Mouse (Mus musculus) embryo, embryonic 10.5 days (tissue): Measurements from ENCODE around the gene Tkfc.
A peak's percentile ranks its signal among the peaks of the same experiment; 100 is the strongest.
"Not testable (repeated sequence)": the region's sequence is repeated elsewhere in the genome, so short reads cannot be mapped to it uniquely, and the experiment has no call there.

Source experiments
- DNase-seq: peaks from one replicate; pipeline ENCODE4 v3.0.0-alpha.2; 2015; ENCODE audit warnings: low spot score

The Tkfc gene

GRCm38 (mm10) chr19:10587231-10587630, 18.2 kb downstream of the Tkfc start:
- no peak for DNase-seq

- no peak for DNase-seq
Observed at GRCm38 (mm10) chr19:10585112-10585511, 20.3 kb downstream of the Tkfc start.

GRCm38 (mm10) chr19:10583550-10584146, 21.8 kb downstream of the Tkfc start:
- no peak for DNase-seq

GRCm38 (mm10) chr19:10581984-10582383, 23.5 kb downstream of the Tkfc start:
- no peak for DNase-seq

GRCm38 (mm10) chr19:10580761-10581160, 24.7 kb downstream of the Tkfc start:
- DNase-seq: no peak

- DNase-seq: no peak
Observed at GRCm38 (mm10) chr19:10580102-10580501, 25.4 kb downstream of the Tkfc start.

- peak; percentile 97 for DNase-seq
Observed at GRCm38 (mm10) chr19:10576690-10577561, 28.5 kb downstream of the Tkfc start, which contains the start of the genes Cyb561a3 and Tmem138. Gene Cyb561a3 (plus strand): TSS chr19:10577172. Gene Tmem138 (minus strand): TSS chr19:10577362.

GRCm38 (mm10) chr19:10569627-10570026, 35.8 kb downstream of the Tkfc start:
- DNase-seq: no peak

GRCm38 (mm10) chr19:10565217-10565616, 40.2 kb downstream of the Tkfc start:
- DNase-seq: no peak

GRCm38 (mm10) chr19:10564278-10564677, 41.2 kb downstream of the Tkfc start:
- DNase-seq: no peak

GRCm38 (mm10) chr19:10562351-10562750, 43.1 kb downstream of the Tkfc start:
- DNase-seq: no peak

- peak; percentile 42 for DNase-seq
Observed at GRCm38 (mm10) chr19:10561558-10562314, 43.7 kb downstream of the Tkfc start.

- DNase-seq: peak; percentile 39
Observed at GRCm38 (mm10) chr19:10560108-10560507, 45.3 kb downstream of the Tkfc start.

- DNase-seq: not testable (repeated sequence)
Observed at GRCm38 (mm10) chr19:10557837-10558375, 47.5 kb downstream of the Tkfc start.

GRCm38 (mm10) chr19:10557430-10557829, 48.0 kb downstream of the Tkfc start:
- DNase-seq: no peak

GRCm38 (mm10) chr19:10557001-10557400, 48.5 kb downstream of the Tkfc start:
- no peak for DNase-seq

GRCm38 (mm10) chr19:10555624-10556510, 49.6 kb downstream of the Tkfc start, which contains the start of gene Tmem216:
Gene Tmem216 (minus strand): TSS chr19:10556238.
- DNase-seq: peak; percentile 90

- no peak for DNase-seq
Observed at GRCm38 (mm10) chr19:10539454-10539853, 66.0 kb downstream of the Tkfc start.
